Mouse (Mus musculus) heart, postnatal 14 days (tissue): ENCODE measurements around the gene Obscn. TPM values are rescaled to one million over a fixed set of nuclear protein-coding genes. Genes with fewer than 3 reads are reported as not detected.

Experiments
- DNase-seq, 2 experiments: peaks; one replicate each; pipeline ENCODE4 v3.0.0; 2021 to 2022
- intact Hi-C: fragments of 180-260 bp; cut with DNase I; formaldehyde crosslinking; loops from one replicate; pipeline ENCODE4 v1.15.1; 2025
- total RNA-seq, 2 experiments: library from RNA; stranded (reverse); gene quantifications; 2 replicates each; pipeline ENCODE4 v1.2.3; 2021

Obscn gene
- total RNA-seq, 2 experiments from 2014 or later, result 506 to 513 TPM

DNA sequence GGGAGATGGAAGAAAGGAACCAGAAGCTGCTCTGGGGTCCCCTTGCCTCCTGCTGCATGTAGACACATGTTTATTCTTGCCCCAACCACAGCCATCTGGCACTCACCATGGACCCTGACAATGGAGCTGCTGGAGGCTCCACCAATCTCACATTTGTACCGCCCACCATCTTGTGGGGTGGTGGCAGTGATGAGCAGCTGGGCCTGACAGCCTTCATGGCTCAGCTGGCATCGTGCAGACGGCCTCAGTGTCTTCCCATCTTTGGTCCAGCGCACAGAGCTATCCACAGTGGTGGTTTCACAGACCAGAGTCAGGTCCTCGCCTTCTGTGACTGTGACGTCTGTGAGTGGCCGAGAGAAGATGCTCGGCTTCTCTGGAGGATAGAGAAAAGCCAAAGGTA lies 67.3 kb downstream of the Obscn start:
- DNase-seq, result no peak
- intact Hi-C loops, result no loop called here

DNA sequence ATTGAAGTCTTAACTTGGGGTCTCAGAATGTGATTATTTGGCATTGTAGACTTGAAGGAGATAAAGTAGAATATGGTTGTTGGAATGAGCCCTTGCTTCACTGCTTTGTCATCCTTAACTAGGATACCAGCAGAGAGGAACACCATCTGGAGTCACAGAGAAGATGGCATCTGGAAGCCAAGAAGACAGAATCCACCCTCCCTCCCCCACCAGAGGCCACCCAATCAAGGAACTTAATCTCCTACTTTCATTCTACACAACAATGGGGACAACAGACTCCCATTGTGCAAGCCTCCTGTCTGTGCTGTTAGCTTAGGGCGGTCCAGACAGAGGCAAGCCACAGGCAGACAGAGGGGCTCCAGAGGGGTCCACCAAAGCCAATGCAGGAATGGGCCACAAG lies 67.8 kb downstream of the Obscn start:
- intact Hi-C loops, result no loop called here
- DNase-seq, result no peak

DNA sequence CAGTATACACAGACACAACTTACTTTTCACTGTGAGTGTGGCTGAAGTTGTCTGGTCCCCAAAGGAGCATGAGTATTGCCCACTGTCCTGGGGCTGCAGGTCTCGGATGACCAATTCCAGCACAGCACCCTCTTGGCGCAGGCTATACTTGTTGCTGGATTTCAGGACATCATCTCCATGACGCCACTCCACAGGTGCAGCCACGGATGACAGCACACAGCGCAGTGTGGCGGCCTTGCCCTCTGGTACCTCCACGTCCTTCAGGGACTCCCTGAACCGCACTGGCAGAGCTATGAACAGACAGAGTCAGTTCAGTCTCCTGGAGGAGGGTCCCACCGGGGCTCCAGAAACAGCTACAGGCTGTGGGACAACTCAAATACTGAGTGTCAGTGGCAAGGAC lies 68.3 kb downstream of the Obscn start:
- intact Hi-C loops, result no loop called here

DNA sequence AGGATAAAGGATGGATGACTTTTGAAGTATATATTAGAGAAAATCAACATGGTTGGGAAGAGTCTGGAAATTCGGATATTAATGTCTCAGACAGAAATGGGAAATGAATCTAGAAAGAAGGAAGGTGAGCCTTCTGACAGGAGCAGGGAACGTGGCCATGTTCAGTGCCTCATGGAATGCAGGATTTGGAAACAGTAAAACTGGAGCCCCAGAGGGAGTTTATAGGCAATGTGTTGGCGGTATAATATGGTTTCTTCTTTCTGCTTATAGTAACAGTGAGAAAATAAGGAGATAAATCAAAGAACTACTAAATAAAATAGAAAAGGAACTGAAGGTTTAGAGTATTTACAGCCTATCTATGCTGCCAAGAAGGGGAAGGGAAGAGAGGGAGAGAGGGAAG lies 78.2 kb downstream of the Obscn start:
- no peak for DNase-seq
- intact Hi-C loops, result no loop called here

More for the DNA sequence above, 68.3 kb downstream of the Obscn start:
- no peak for DNase-seq

DNA sequence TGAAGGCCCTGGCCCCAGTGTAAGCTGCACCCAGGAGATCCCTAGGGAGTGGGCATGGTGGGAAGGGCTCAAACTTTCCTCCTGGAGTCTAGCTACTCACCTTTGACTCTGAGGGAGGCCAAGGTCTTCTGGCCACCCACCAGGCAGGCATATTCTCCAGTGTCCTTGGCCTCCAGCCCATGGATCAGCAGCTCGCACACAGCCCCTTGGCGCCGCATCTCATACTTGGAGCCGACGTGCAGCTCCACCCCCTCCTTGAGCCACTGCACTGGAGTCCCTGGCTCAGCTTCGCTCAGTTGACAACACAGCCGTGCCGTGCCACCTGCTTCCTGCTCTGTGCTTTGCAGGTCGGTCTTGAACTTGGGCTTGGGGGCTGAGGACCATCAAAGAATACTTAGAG lies 85.2 kb downstream of the Obscn start:
- intact Hi-C loops, result no loop called here
- DNase-seq, result peak; percentile 58

DNA sequence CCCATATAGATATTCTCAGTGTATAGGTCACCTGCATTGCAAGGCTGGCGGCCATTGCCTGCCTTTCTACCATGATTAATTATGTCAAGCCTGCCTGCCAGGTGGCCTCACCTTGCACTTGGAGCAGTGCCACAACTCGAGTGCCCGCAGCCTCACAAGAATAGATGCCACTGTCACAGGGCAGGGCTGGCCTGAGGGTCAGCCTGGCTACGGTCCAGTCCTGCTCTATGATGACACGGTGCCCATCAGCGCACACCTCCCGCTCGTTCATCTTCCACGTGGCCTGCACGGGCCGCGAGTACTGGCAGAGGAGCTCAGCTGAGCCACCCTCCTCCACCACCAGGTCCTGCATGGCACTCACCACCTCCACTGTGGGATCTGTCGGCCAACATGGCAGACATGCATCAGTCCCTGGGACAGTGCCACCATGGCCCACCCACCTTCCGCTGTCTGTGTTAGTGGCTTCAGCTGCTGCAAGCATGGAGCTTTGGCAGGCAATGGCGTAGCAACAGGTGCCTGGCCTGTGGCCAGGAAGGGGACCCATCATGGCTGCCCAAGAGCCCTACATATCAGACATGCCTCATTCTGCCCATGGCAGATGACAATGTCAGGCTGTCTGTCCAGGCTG lies 91.4 kb downstream of the Obscn start:
- intact Hi-C loops, result no loop called here
- DNase-seq, result peak; percentile 51 to 64

DNA sequence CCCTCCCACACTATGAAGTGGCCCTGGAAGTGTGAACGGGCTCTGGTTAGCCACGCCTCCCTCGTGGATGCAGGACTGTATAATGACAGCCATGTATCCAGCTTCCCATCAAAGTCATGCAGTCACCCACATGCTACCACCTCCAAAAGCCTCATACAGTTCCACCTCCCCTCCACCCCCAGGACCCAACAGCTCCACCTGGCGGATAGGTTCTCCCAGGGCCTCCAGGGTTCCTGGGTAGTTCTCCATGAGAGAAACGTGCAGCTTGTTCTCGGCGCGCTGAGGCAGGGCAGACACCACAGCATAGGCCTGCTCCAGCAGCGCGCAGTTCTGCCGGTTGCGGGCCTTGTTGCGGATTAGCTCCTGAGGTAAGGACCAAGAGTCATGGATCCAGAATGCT lies 107.2 kb downstream of the Obscn start:
- DNase-seq, result no peak
- intact Hi-C loops, result no loop called here

DNA sequence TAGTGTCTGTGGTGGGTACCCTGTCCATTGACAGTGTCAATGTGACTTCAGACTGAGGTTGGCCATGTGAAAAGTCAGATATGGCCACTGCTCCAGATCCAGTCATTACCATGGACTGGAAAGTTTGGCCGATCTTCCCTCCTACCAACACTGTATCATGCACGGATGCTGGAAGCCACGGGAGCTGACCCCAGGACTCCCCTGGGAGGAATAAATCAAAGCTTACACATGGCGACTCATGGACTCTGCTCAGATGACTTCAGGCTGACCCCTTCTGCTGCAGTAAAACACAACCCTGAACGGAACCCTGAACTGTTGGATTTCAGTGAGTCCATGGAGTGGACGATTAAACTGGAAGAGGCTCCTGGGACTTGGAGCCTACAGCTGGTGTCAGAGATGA lies 109.8 kb downstream of the Obscn start:
- DNase-seq, result no peak

DNA sequence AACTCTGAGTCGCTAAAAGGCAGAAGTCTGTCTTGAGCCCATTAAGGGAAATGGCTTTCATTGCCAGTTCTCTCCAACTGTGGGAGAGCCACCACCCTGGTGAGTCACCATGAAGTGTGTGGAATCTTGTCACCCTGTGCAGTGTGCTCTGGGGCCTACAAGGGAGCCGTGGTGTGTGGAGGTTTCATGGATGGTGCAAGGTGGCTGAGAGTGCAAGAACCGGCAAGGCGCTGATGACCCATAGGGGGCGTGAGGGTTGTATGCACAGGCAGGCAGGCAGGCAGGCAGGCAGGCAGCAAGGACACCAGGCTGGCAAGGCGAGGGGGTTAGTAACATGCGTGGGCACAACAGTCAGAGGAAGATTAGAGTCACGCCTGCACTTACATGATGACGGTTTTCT lies 121.2 kb downstream of the Obscn start:
- intact Hi-C loops, result no loop called here
- DNase-seq, result no peak

More for the DNA sequence above, 109.8 kb downstream of the Obscn start:
- intact Hi-C loops, result no loop called here

DNA sequence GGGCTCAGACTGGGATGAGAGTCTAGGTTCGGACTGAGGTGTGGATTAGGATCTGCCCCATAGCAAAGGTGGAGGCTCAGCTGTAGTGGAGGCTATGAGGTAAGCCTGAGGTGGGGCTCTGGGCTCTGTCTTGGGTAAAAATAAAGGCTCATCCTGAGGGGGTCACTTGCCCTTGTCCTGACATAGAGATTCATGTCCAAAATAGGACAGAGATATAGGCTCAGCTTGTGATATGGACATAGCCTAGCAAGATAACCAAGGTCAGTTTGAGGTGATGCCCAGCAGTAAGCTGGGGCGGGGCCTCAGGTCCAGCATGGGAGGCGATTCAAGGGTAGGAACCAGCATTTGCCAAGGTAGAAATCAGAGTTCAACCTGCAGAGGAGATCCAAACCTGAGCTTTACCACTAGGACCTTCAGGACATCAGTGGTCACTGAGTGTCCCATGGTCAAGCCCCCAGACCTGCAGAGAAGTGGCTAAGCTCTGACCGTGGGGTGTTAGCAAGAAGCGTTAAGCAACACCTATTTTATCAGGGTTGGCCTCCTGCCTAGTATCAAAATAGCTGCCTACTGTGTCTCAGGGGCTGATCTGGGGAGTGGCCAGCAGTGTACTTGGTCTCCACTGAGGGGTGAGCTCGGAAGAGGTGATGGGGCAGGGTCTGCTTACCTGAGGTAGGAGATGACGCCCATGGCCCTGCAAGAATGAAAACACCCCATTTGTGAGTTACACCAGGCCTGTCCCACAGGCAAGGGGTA lies 133.7 kb downstream of the Obscn start:
- DNase-seq, result peak; percentile 50 to 70

DNA sequence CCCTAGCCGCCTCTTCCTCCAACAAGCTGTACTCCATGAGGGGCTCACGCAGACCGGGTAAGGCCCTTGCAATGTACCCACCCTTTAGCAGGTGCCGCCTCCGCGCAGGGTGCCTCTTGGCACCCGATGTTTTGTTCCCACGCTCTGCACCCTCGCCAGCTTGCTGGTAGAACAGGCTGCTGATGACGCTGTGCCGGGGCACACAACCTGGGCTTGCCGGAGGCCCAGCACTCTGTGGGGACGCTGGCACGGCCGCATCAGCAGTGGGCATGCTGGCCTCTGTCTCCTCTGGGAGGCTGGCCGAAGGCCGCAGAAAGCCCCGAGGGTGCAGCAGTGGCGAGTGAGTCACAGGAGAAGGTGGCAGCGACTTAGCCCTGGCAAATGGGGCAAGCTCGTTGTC lies 135.6 kb downstream of the Obscn start:
- intact Hi-C loops, result no loop called here
- DNase-seq, result no peak

More for the DNA sequence above, 133.7 kb downstream of the Obscn start:
- intact Hi-C loops, result no loop called here

DNA sequence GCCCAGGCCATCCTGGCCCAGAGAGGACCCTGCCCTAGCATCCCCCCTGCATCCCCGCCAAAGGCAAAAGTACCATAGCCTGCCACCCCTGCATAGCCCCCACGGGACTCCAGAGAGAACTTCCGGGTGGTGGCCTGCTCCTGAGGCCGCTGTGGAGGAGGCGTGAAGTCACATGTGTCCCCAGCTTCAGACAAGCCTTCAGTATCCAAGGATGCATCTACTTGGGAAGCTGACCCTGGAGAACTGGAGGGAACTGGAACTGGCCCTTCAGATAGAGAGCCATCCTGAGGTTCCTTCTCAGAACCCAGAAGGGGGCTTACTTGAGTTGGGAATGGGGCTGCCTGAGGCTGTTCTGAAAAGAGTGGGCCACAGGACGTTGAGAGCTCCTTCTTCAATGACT lies 136.4 kb downstream of the Obscn start:
- DNase-seq, result no peak
- intact Hi-C loops, result no loop called here

DNA sequence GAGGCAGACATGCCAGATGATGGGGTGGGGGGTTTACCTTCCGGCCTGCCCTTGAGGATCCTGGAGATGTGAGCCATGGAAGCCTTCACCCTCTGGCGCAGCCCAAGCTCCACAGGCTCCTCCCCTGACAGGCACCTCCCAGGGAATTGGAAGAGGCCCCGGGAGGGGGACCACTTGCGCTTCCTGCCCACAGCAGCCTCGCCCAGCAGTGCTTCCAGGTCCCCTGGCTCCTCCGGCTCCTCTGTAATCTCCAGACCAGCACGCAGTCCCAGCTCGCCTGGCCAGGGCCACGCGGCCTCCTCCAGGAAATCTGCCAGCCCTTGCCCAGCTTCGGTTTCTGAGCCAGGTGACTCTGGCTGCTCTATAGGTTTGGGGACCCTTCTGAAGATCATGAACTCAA lies 137.0 kb downstream of the Obscn start:
- intact Hi-C loops, result no loop called here
- DNase-seq, result peak; percentile 77 to 79

DNA sequence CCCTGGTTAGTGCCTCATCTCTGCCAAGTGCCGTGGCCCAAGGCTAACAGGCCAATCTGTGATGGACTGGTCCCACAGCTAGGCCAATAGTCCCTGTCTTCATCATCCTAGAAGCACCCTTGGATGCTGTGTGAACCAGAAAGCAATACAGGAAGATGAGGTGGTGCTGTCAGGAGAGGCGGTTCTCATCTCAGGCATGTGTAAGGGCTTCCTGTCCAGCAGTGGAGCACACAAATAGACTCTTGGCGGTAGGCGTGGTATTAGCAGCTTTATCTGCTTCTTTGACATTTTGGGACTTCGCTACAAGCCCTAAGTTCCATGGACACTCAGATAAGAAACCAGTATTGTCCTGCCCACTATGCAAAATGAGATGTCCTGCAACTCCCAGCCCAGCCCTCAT lies 138.7 kb downstream of the Obscn start:
- no peak for DNase-seq
- intact Hi-C loops, result no loop called here

DNA sequence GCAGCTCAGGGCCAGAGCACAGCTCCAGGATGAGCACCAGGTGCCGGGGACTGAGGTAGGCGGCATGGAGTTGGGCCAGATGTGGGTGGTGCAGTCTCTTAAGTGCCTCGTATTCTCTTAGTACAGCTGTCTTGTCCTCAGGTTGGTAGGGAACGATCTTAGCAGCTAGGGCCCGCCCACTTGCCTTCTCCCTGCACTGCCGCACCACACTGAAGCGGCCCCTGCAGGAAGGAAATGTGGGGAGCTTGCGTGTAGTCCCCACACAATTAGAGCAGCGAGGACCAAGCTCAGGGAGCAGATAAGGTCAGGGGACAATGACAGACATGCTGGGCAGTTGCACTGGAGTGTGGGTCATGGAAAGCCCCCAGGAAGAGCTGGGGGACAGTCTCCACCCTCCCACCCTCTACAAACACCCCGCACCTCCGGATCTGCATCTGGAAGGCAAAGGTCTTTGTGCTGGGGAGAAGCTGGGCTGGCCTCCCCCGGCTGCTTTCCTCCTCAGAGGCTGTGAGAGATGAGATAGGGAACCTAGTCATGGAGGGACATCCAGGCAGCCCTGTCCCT lies 140.3 kb downstream of the Obscn start:
- intact Hi-C loops, result no loop called here
- no peak for DNase-seq

DNA sequence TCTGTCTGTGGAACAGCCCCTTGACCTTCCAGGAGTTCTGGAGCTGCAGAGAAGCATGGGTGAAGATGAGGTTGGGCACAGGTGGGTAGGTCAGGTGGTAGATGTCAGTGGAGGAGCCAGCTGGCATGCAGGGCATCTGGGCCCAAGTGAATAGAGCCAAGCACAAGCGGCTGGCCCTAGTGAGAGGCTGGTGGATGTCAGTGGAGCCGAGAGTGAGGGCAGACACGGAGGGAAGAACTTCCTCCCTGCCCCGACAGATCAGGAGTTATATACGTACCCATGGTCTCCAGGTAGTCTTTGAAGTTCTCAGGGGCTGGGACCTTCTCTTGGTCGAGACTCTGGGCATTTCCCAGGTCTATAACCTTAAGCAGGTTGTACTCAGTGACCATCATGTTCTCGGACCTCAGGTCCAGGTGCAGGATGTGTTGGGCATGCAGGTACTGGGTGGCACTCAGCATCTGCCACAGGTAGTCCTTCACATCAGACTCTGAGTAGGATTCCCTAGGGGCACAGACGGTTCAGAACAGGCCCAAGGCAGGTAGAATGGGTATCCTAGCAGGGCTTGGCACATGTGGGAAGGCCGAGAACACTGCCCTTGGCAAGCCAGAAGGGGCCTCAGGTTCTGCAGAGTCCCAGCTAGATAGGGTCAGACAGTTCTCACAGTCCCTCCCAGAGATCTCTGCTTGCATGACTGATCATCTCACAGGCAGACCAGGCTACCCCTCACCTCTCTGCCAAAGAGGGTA lies 141.0 kb downstream of the Obscn start:
- intact Hi-C loops, result no loop called here

DNA sequence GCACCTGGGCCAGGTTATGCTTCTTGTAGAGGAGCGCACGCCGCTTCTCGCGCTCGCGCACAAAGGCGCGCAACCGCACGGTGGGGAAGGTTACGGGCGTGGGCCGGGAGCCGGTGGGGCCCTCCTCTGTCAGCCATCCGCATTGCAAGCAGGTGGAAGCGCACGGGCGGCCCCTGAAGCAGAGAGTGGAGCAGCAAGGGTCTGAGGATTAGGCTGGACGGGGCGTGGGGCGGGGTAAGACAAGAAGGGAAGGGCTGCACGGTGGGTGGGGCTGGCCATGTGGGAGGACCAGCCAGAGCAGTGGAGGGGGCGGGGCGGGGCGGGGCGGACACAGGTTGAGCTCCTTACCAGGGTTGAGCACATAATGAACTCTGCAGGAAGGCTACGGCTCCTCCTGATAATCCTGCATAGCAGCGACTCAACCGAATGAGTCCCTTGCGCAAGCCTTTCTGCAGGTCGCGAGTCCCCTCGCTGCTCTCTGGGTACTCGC lies 141.8 kb downstream of the Obscn start:
- intact Hi-C loops, result no loop called here
- DNase-seq, result peak in 1 of 2 experiments; percentile 46

More for the DNA sequence above, 141.0 kb downstream of the Obscn start:
- no peak for DNase-seq

DNA sequence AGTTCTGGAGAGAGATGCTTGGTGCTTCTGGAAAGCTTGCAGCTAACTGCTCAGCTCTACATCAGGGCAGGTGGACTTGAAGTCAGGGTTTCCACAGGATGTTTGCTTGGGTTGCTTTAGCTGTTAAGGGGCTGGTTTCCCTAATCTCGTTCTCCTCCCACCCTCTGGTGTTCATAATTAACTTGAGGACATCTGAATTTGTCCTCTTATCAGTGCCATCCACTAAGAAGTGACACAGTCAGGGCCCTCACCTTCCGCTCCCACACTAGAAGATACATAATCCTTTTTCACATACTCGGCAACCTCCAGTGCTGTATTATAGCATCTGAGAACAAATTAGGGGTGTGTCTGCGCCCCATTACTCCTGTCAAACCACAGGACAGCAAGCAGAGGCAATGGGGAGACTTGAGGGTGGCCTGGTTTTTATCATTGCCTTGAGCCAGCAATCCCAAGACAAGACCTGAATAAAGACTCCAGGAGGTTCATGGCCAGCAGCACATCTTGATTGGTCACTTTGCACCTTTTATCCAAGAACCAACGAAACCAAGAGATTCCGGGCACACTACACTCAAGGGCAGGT lies 143.0 kb downstream of the Obscn start:
- intact Hi-C loops, result no loop called here
- DNase-seq, result no peak

DNA sequence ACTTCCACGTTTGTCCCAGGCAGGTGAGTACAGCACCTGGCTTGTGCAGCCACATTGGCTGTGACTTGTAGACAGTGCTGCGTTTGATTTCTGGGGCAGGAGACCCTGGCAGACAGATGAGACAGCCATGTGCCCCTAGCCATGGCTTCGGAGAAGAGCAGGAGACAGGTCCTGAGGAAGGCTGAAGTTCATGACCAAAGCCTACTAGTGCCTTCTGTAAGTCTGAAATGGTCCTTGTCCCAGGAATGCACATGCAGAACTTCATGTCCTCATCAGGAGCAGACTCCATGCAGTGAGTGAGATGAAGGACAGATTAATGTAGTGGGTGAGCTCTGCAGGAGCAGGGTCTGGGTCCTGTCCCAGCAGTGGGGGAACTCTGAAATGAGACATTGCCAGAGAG lies 144.3 kb downstream of the Obscn start:
- no peak for DNase-seq

DNA sequence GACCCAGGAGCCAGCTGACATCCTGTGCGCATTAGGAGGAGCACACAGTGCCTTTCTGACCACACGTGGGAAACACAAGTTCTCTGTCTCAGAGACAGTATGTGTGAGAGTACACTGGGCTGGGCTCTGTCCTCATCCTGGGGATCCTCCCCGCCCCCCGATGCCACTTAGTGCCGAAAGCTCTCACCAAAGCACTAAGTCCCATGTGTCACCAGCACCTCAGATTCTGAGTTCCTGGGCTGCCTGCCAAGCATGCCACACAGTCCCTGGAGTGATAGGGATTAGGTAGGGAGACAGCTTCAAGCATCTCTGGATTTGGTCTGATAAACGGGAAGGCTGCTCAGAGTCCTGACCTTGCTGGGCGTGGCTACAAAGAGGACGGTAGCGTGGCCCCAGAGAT lies 145.4 kb downstream of the Obscn start:
- DNase-seq, result peak; percentile 54 to 62
- intact Hi-C loops, result no loop called here

More for the DNA sequence above, 144.3 kb downstream of the Obscn start:
- intact Hi-C loops, result no loop called here

DNA sequence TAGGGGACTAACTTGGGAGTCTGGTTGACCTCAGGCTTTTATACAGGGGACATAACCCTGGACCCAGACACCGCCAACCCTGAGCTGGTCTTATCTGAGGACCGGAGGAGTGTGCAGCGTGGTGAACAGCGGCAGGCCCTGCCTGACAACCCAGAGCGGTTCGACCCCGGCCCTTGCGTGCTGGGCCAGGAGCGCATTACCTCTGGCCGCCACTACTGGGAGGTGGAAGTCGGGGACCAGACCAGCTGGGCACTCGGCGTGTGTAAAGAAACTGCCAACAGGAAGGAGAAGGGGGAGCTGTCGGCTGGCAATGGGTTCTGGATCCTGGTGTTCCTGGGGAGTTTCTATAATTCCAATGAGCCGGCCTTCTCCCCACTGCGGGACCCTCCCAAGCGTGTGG lies 146.1 kb downstream of the Obscn start:
- intact Hi-C loops, result no loop called here
- DNase-seq, result no peak
